Mouse (Mus musculus): ENCODE results near the gene Derl3.

DNA sequence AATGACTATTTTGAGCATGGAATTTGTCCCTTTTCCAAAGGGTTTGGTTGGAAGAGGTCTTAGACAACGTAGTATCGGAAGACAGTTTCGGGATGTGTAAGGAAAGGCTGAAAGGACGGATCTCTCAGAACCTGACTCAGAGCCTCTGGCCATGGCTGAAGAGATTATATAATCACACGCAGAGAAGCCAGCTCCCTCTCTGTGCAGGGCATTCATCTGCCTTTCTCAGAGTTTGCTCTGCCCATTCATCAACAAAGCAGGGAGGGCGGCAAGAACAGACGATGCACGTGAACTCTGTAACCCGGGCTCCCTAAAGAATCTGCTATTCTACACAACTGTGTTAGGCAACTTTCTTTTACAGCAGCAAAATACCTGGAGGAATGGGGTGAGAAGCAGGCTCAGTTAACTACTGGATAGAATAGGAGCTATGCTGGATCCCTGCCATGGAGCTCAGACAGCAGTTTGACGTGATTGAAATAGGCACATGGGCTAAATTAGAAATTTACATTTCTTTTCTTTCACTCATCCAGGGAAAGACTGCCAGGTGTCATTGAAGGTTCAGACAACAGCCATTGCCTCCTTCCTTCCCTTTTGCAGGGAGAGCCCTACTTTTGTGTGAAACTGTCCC lies 19.6 kb upstream of the Derl3 start:
- no peak for TF ChIP-seq CTCF (IDR thresholded peaks at IDR 0.05)
- TF ChIP-seq EP300 (IDR thresholded peaks at IDR 0.05), result no peak

All from lung, postnatal 0 days (tissue).